Mouse (Mus musculus): Measurements from ENCODE around the gene Zfp969.
"Not testable (repeated sequence)": the region's sequence is repeated elsewhere in the genome, so short reads cannot be mapped to it uniquely, and the experiment has no call there.

Zfp969 gene

GRCm38 (mm10) chr2:175703546-175703945, at the start of gene Zfp969:
Gene Zfp969, minus strand, starts transcription at chr2:175703646.
- not testable (repeated sequence) for DNase-seq (ENCODE audit: low spot score in 2 of 2)

- not testable (repeated sequence) for DNase-seq (ENCODE audit: low spot score in 2 of 2)
Observed at GRCm38 (mm10) chr2:175741237-175741636, 37.8 kb upstream of the Zfp969 start, which contains the start of gene Gm2007. Gene Gm2007, plus strand, starts transcription at chr2:175741537.

GRCm38 (mm10) chr2:175643678-175644077, 59.8 kb downstream of the Zfp969 start, which contains the start of gene Gm11007:
Gene Gm11007, plus strand, starts transcription at chr2:175643978.
- not testable (repeated sequence) for DNase-seq (ENCODE audit: low spot score in 2 of 2)

All from spleen, postnatal 36 days (tissue).